Mouse (Mus musculus) megakaryocyte, embryonic 14.5 days (primary cell): Measurements from ENCODE around the gene Asap2.

Experiments
- FLI1 ChIP-seq: IDR thresholded peaks from 2 replicates; pipeline ENCODE4 v1.6.1; 2012; ENCODE audit warnings: low read length, inconsistent platforms, mixed read lengths
- GATA1 ChIP-seq: IDR thresholded peaks from 3 replicates; pipeline ENCODE4 v1.6.1; 2012; ENCODE audit warnings: mixed read lengths, low read length, inconsistent platforms, borderline replicate concordance

DNA sequence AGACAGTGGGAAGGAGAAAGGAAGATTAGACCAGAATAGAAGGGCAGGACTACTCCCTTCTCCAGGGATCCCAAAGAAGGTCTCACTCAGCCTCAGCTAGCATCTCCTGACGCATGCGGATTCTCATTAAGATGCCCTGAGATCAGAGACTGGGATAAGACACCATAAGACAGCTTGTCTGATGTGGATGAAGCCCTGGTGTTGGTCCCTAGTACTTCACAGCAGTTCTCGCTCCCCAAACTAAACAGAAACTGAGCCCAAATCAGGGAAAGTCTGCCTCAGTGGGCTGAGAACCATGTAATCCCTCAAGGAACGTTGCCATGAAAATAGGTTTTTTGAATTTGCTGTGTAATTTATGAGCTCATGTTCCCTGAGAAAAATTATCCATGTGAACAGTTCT, 136.3 kb downstream of the Asap2 start:
- TF ChIP-seq GATA1 (no peak), FLI1 (no peak)
